14 mouse cellular contexts compared by ENCODE assay signal in genomic region chr5:111660447-111660846, GRCm38 (mm10).
DNase-seq lines count a peak whose midpoint lies in the region; ATAC-seq lines count a peak whose summit lies in the region.
"Had no signal": no experiment of that assay in that cellular context is flagged by ENCODE, and none has a peak within 500 bp of the region (broad histone marks: within the 10 kb centered on the region; RNA-seq: fewer than 3 reads in every experiment).

No protein-coding gene starts in this region.

- H3K4me1 ChIP-seq in forebrain, embryonic 11.5 days (replicated peaks; ENCODE audit: control insufficient read depth, insufficient read depth, low read length) = peaks cover 18% of the 10 kb centered on the region
- peaks cover 28% of the 10 kb centered on the region for H3K4me1 ChIP-seq in hindbrain, embryonic 15.5 days (replicated peaks)

- WGBS in forebrain, embryonic 11.5 days = 28% methylated on average over 10 of the region's 10 CpGs
- 15% methylated on average over 10 of the region's 10 CpGs for WGBS in hindbrain, embryonic 15.5 days

- peaks cover 2% of the 10 kb centered on the region; the same call in 1 of the 2 replicates for H3K9me3 ChIP-seq in forebrain, embryonic 11.5 days (ENCODE audit: control insufficient read depth, low read length)
- H3K9me3 ChIP-seq in hindbrain, embryonic 15.5 days = no peaks in the 10 kb centered on the region
- H3K9me3 ChIP-seq: stomach, embryonic 15.5 days had no signal

- ATAC-seq in forebrain, embryonic 11.5 days (replicated peaks; ENCODE audit: low FRiP score) = peak; percentile 82
- ATAC-seq in hindbrain, embryonic 15.5 days (ENCODE audit: low FRiP score, low read depth) = peak; percentile 83

- no peak overlapping the region; the same call in 1 of the 2 replicates for H3K9ac ChIP-seq in forebrain, embryonic 11.5 days (ENCODE audit: low read length)
- no peak overlapping the region for H3K9ac ChIP-seq in hindbrain, embryonic 15.5 days
- H3K9ac ChIP-seq: limb, embryonic 13.5 days; stomach, embryonic 15.5 days had no signal

- peak; percentile 31 to 32 for DNase-seq in cerebellum, postnatal 14 days
- no peak for DNase-seq in cerebellum, adult 11 months
- DNase-seq in forebrain, embryonic 11.5 days (ENCODE audit: low spot score) = peak; percentile 79
- DNase-seq in neural tube, embryonic 10.5 days (ENCODE audit: extremely low spot score, low spot score) = peak; percentile 35
- DNase-seq in gastrocnemius, adult 18-20 months (ENCODE audit: low spot score) = no peak
- no peak for DNase-seq in ovary, postnatal 10 days (ENCODE audit: low spot score)
- no peak for DNase-seq in layer of hippocampus, adult 9-10 months (ENCODE audit: low spot score)
- DNase-seq: adrenal gland, postnatal 36 days; heart, adult 11 months; kidney, adult 9 months; right cerebral cortex, adult 18-20 months had no signal

- H3K4me2 ChIP-seq in forebrain, embryonic 11.5 days (ENCODE audit: low read depth, low read length, severe bottlenecking) = peak overlapping the region; percentile 24; the same call in 1 of the 2 replicates
- H3K4me2 ChIP-seq in hindbrain, embryonic 15.5 days = peak overlapping the region; percentile 16
- H3K4me2 ChIP-seq: limb, embryonic 13.5 days; stomach, embryonic 15.5 days had no signal

- H3K4me3 ChIP-seq in forebrain, embryonic 11.5 days (ENCODE audit: low read depth, low read length) = no peak overlapping the region
- no peak overlapping the region for H3K4me3 ChIP-seq in hindbrain, embryonic 15.5 days
- H3K4me3 ChIP-seq: limb, embryonic 13.5 days; stomach, embryonic 15.5 days had no signal

- H3K27me3 ChIP-seq in forebrain, embryonic 11.5 days (ENCODE audit: control insufficient read depth, insufficient read depth, low read length) = no peaks in the 10 kb centered on the region
- no peaks in the 10 kb centered on the region for H3K27me3 ChIP-seq in hindbrain, embryonic 15.5 days
- H3K27me3 ChIP-seq: stomach, embryonic 15.5 days had no signal

- H3K27ac ChIP-seq in forebrain, embryonic 11.5 days (ENCODE audit: low read depth, low read length) = peak overlapping the region; percentile 68; the same call in 1 of the 2 replicates
- peak overlapping the region; percentile 84 for H3K27ac ChIP-seq in hindbrain, embryonic 15.5 days (replicated peaks)
- H3K27ac ChIP-seq: limb, embryonic 13.5 days; stomach, embryonic 15.5 days had no signal

- H3K36me3 ChIP-seq in forebrain, embryonic 11.5 days (ENCODE audit: control insufficient read depth, insufficient read depth, low read length) = no peaks in the 10 kb centered on the region
- no peaks in the 10 kb centered on the region for H3K36me3 ChIP-seq in hindbrain, embryonic 15.5 days
- H3K36me3 ChIP-seq: limb, embryonic 13.5 days; stomach, embryonic 15.5 days had no signal

Comparison
In these comparisons a context has a peak if more than half of its experiments do, and no peak if none do; other contexts are left out.
1. DNase-seq: peak in cerebellum, postnatal 14 days (2 of 2), forebrain, embryonic 11.5 days (single experiment) and neural tube, embryonic 10.5 days (single experiment); none in cerebellum, adult 11 months (single experiment), gastrocnemius, adult 18-20 months (single experiment), ovary, postnatal 10 days (single experiment) and layer of hippocampus, adult 9-10 months (single experiment).